Mouse (Mus musculus) megakaryocyte progenitor cell, adult 5-6 weeks (primary cell): ENCODE data around the gene Gm28897. TPM values are rescaled to one million over a fixed set of nuclear protein-coding genes. Genes with fewer than 3 reads are reported as not detected.
"Not testable (repeated sequence)": the region's sequence is repeated elsewhere in the genome, so short reads cannot be mapped to it uniquely, and the experiment has no call there.

ENCODE experiments used
- ATAC-seq: replicated peaks from 2 replicates; pipeline ENCODE4 v1.8.0; 2016; ENCODE audit warnings: mild to moderate bottlenecking, moderate TSS enrichment, inconsistent platforms; ENCODE audit not compliant: poor library complexity
- total RNA-seq, 2 experiments: library from RNA; stranded (forward) in 1 of 2; stranded (reverse) in 1 of 2; fragments of 157-497, 149-512 nt in 1 of 2; fragments of 200-1000 nt in 1 of 2; gene quantifications; 2 replicates each; pipeline versions ENCODE4 v1.2.3 to v1.2.4; 2015 to 2017

Gene Gm28897
- not detected in 2 replicates for total RNA-seq (2015)
- not detected in 2 replicates for total RNA-seq (2017)

GRCm38 (mm10) chrY:80926695-80927094 lies at the start of gene Gm28897:
TSS of gene Gm28897 (plus strand) at chrY:80926995.
- not testable (repeated sequence) for ATAC-seq
